ENCODE assay signal across 18 mouse cellular contexts in the genomic region with DNA sequence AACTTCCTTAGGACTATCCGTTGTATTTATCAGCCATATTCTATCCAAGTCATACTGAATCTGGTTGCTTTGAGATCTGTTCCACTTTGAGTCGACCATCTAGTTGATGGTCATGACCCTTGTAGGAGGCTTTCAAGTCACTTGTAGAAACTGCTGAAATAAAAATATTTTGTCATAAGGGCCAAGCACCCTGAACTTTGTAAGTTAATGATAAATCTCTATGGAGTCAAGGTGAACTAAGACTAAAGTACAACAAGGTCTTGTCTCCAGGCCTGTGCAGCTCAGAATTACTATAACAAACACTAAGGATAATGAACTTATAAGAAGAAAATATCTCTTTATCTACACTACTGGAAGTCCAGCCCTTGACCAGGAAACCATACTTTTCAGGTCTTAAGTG.
"Had no signal": no experiment of that assay in that cellular context is flagged by ENCODE, and none has a peak within 500 bp of the region (broad histone marks: within the 10 kb centered on the region; RNA-seq: fewer than 3 reads in every experiment).

No protein-coding gene starts in this region.

- ATAC-seq: midbrain, embryonic 16.5 days had no signal

- H3K9ac ChIP-seq: lung, embryonic 14.5 days; midbrain, embryonic 12.5 days; neural tube, embryonic 13.5 days; neural tube, embryonic 15.5 days had no signal

- H3K4me3 ChIP-seq: midbrain, embryonic 10.5 days; midbrain, embryonic 12.5 days; myocyte; neural tube, embryonic 13.5 days; neural tube, embryonic 15.5 days had no signal

- H3K9me3 ChIP-seq: midbrain, embryonic 10.5 days; midbrain, embryonic 12.5 days; neural tube, embryonic 13.5 days; neural tube, embryonic 15.5 days had no signal

- H3K36me3 ChIP-seq: midbrain, embryonic 10.5 days; midbrain, embryonic 12.5 days; neural tube, embryonic 13.5 days; neural tube, embryonic 15.5 days had no signal

- DNase-seq: lung, embryonic 14.5 days; lung, postnatal 10 days; lung, postnatal 4 days; midbrain, embryonic 14.5 days; retina, postnatal 1 day; right cerebral cortex, adult 18-20 months; right cerebral cortex, postnatal 25 days; right cerebral cortex, postnatal 4 days; spleen, adult 18-20 months; thymus, adult 18-20 months; thymus, postnatal 14 days; thymus, postnatal 36 days had no signal

- H3K4me1 ChIP-seq: midbrain, embryonic 12.5 days had no signal

- H3K27ac ChIP-seq: midbrain, embryonic 10.5 days; midbrain, embryonic 12.5 days; neural tube, embryonic 13.5 days; neural tube, embryonic 15.5 days had no signal

- H3K27me3 ChIP-seq: midbrain, embryonic 12.5 days; neural tube, embryonic 13.5 days; neural tube, embryonic 15.5 days had no signal

- H3K4me2 ChIP-seq: lung, embryonic 14.5 days; midbrain, embryonic 12.5 days; neural tube, embryonic 13.5 days; neural tube, embryonic 15.5 days had no signal
